Mouse (Mus musculus) liver, postnatal 0 days (tissue): ENCODE results near the gene Celf2.

Source experiments
- CTCF ChIP-seq: sonication (generic); IDR thresholded peaks from 2 replicates; pipeline ENCODE4 v1.5.1; 2016; ENCODE audit warnings: antibody characterized with exemption, low read depth
- EP300 ChIP-seq: IDR thresholded peaks from 2 replicates; pipeline ENCODE4 v1.6.1; 2016; ENCODE audit warnings: antibody characterized with exemption, low read depth, mild to moderate bottlenecking

- no peak for TF ChIP-seq EP300
- TF ChIP-seq CTCF, result no peak
These were observed 605.0 kb downstream of the Celf2 start for GRCm38 (mm10) chr2:6904411-6904810.
